Mouse (Mus musculus): ENCODE results near the gene Sfn. TPM values are rescaled to one million over a fixed set of nuclear protein-coding genes. Genes with fewer than 3 reads are reported as not detected.

Sfn gene
- polyA plus RNA-seq, 1 experiment from 2014 or later = 3.5 TPM

DNA sequence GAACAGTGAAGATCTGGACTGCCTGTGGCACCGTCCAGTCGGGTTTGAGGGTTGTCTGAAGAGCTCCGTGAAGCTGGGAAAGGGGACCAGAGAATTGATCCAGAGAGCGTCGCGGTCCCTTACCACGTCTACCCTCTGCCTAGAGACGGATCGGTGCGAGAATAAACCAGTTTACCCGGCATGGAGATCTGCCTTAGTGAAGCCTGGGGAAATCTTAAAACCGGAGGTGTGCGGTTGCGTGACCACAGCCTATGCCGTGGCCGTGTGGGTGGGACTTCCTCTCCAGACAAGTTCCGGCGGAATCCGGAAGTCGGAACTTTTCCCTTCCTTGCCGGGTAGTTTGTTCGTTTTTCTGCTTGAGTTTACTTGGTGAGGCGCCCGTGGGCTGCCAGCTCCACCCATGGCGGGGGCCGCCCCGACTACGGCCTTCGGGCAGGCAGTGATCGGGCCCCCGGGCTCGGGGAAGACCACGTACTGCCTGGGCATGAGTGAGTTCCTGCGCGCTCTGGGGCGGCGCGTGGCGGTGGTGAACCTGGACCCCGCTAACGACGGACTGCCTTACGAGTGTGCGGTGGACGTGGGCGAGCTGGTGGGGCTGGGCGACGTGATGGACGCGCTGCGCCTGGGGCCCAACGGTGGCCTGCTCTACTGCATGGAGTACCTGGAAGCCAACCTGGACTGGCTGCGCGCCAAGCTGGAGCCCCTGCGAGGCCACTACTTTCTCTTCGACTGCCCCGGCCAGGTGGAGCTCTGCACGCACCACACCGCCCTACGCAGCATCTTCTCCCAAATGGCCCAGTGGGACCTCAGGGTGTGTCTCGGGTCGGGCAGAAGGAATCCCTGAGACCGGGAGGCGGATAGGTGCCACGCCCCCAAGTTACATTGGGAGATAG, 17.7 kb downstream of the Sfn start, which contains the start of gene Gpn2:
Gpn2 (plus strand) TSS at position 304 of the 893 bp plus-strand sequence.
- H3K4me2 ChIP-seq = peak within 1 kb of the TSS; percentile 91
- peak within 1 kb of the TSS; percentile 85 for H3K9ac ChIP-seq (ENCODE audit: low read depth, low read length)
- peak within 1 kb of the TSS; percentile 90 for H3K4me3 ChIP-seq (ENCODE audit: low read depth, low read length)
- H3K4me1 ChIP-seq (replicated peaks; ENCODE audit: control insufficient read depth, insufficient read depth, low read length) = peaks cover 9% of the 10 kb centered on the region; the same call in 1 of the 2 replicates
- WGBS = under 1% methylated on average over 65 of the region's 65 CpGs
- DNase-seq (ENCODE audit: low spot score) (peak; percentile 84), ATAC-seq (replicated peaks; ENCODE audit: low FRiP score) (peak; percentile 89)
- H3K9me3 ChIP-seq (ENCODE audit: control insufficient read depth, low read length) = no peaks in the 10 kb centered on the region
- H3K36me3 ChIP-seq (ENCODE audit: control insufficient read depth, insufficient read depth, low read length) = peaks cover 26% of the 10 kb centered on the region
- peak within 1 kb of the TSS; percentile 80 for H3K27ac ChIP-seq (ENCODE audit: low read depth, low read length)
- H3K27me3 ChIP-seq (replicated peaks; ENCODE audit: control insufficient read depth, insufficient read depth, low read length) = no peaks in the 10 kb centered on the region

DNA sequence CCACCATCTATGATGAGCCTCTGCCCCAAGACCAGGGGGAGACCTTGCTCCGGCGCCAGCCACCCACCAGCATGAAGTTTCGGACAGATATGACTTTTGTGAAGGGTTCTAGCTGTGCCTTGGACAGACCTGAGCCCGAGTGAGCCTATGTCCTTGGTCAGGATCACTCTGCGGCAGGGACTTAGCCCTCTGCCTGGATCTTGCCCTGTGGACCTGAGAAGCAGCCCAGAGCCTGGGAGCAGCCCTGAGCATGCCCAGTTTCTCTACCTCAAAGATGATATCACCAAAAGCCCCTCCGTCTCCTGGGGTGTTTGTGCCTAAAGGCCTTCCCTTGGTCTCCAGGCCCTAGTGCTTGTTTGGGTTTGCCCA, 18.3 kb downstream of the Sfn start:
- peak overlapping the region; percentile 80 for H3K27ac ChIP-seq (ENCODE audit: low read depth, low read length)
- no peaks in the 10 kb centered on the region for H3K27me3 ChIP-seq (replicated peaks; ENCODE audit: control insufficient read depth, insufficient read depth, low read length)
- peak overlapping the region; percentile 85 for H3K9ac ChIP-seq (ENCODE audit: low read depth, low read length)
- DNase-seq (ENCODE audit: low spot score) = no peak
- H3K9me3 ChIP-seq (ENCODE audit: control insufficient read depth, low read length) = no peaks in the 10 kb centered on the region
- H3K4me2 ChIP-seq = peak overlapping the region; percentile 91
- peak; percentile 43 for ATAC-seq (replicated peaks; ENCODE audit: low FRiP score)
- H3K4me1 ChIP-seq (replicated peaks; ENCODE audit: control insufficient read depth, insufficient read depth, low read length) = peaks cover 9% of the 10 kb centered on the region; the same call in 1 of the 2 replicates
- WGBS = 50% methylated on average over 6 of the region's 6 CpGs
- peaks cover 30% of the 10 kb centered on the region for H3K36me3 ChIP-seq (ENCODE audit: control insufficient read depth, insufficient read depth, low read length)
- H3K4me3 ChIP-seq (ENCODE audit: low read depth, low read length) = peak overlapping the region; percentile 90

DNA sequence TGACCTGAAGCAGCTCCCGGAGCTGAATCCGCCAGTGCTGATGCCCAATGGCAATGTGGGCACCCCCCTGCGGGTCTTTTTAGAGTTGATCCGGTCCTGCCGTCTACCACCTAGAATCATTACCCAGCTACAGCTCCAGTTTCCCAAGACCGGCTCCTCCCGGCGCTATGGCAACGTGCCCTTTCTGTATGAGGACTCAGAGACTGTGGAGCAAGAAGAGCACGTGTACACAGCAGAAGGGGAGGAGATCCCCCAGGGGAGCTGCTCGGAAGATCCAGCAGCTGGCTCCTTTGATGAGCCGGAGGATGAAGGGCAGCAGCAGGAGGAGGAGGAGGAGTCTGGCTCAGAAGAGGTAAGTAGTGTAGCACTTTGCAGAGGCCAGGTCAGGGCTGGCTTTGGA, 24.0 kb downstream of the Sfn start:
- no peak overlapping the region for H3K4me3 ChIP-seq (ENCODE audit: low read depth, low read length)
- no peak overlapping the region for H3K9ac ChIP-seq (ENCODE audit: low read depth, low read length)
- ATAC-seq (replicated peaks; ENCODE audit: low FRiP score) (no peak), DNase-seq (ENCODE audit: low spot score) (no peak)
- peaks cover 2% of the 10 kb centered on the region; the same call in 1 of the 2 replicates for H3K4me1 ChIP-seq (replicated peaks; ENCODE audit: control insufficient read depth, insufficient read depth, low read length)
- no peak overlapping the region for H3K27ac ChIP-seq (ENCODE audit: low read depth, low read length)
- 82% methylated on average over 12 of the region's 12 CpGs for WGBS
- no peak overlapping the region for H3K4me2 ChIP-seq
- no peaks in the 10 kb centered on the region for H3K9me3 ChIP-seq (ENCODE audit: control insufficient read depth, low read length)
- H3K27me3 ChIP-seq (replicated peaks; ENCODE audit: control insufficient read depth, insufficient read depth, low read length) = no peaks in the 10 kb centered on the region
- peaks cover 17% of the 10 kb centered on the region for H3K36me3 ChIP-seq (ENCODE audit: control insufficient read depth, insufficient read depth, low read length)

DNA sequence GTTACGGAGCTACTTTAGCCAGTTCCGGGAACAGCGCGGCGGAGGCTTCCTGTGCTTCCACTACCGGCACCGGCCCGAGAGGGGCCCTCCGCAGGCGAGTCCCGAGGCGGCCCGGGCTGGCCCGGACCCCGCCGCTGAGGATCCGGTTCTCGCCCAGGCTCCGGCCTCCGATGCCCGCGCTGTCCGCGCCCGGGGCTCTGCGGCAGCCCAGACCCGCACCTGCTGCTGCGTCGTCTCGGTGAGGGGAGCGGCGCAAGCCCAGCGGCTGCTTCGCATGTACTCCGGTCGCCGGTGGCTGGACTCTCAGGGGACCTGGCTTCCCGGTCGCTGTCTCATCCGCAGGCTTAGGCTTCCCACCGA, 27.1 kb downstream of the Sfn start:
- H3K4me1 ChIP-seq (replicated peaks; ENCODE audit: control insufficient read depth, insufficient read depth, low read length) = peaks cover 2% of the 10 kb centered on the region; the same call in 1 of the 2 replicates
- no peaks in the 10 kb centered on the region for H3K27me3 ChIP-seq (replicated peaks; ENCODE audit: control insufficient read depth, insufficient read depth, low read length)
- no peak overlapping the region for H3K27ac ChIP-seq (ENCODE audit: low read depth, low read length)
- peak overlapping the region; percentile 81 for H3K9ac ChIP-seq (ENCODE audit: low read depth, low read length)
- peak overlapping the region; percentile 76 for H3K4me2 ChIP-seq
- H3K9me3 ChIP-seq (ENCODE audit: control insufficient read depth, low read length) = no peaks in the 10 kb centered on the region
- H3K4me3 ChIP-seq (ENCODE audit: low read depth, low read length) = peak overlapping the region; percentile 85
- H3K36me3 ChIP-seq (ENCODE audit: control insufficient read depth, insufficient read depth, low read length) = peaks cover 13% of the 10 kb centered on the region
- DNase-seq (ENCODE audit: low spot score) = no peak
- under 1% methylated on average over 41 of the region's 41 CpGs for WGBS
- ATAC-seq (replicated peaks; ENCODE audit: low FRiP score) = peak; percentile 37

DNA sequence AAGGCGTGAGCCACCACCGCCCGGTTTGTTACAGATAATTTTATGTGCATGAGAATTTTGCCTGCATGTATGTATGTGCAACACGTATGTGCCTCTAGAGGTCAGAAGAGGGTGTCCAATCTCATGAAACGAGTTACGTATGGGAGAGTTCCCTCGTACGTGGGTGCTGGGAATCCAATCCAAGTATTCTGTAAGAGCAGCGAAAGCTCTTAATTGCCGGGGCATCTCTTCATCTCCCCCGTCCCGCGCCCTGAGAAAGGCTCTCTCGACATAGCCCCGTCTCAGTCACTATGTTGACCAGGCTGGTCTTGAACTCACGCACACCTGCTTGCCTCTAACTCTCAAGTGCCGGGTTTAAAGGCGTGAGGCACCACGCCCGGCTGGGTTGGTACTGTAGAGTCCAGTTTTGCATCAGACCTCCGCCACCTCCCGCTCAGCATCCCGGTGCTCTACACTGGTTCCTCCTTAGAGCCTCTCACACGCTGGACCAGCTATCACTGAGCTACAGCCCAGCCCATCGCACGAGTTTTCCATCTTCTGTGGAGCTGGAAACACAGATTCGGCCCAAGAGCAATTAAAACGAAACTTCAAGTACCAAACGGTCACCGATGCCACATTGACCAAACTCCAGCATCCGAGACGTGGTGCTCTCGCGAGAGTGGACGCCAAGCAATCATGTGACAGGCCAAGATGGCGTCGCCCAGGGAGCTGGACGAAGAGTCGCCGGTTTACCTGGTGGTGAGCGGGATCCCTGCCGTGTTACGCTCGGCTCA, 27.7 kb downstream of the Sfn start, which contains the start of gene Gpatch3:
Gpatch3 (plus strand) TSS at position 676 of the 773 bp plus-strand sequence.
- no peaks in the 10 kb centered on the region for H3K9me3 ChIP-seq (ENCODE audit: control insufficient read depth, low read length)
- DNase-seq (ENCODE audit: low spot score) = peak; percentile 87
- H3K27ac ChIP-seq (ENCODE audit: low read depth, low read length) = peak within 1 kb of the TSS; percentile 63; the same call in 1 of the 2 replicates
- 5% methylated on average over 44 of the region's 44 CpGs for WGBS
- peaks cover 2% of the 10 kb centered on the region; the same call in 1 of the 2 replicates for H3K4me1 ChIP-seq (replicated peaks; ENCODE audit: control insufficient read depth, insufficient read depth, low read length)
- peak; percentile 84 for ATAC-seq (replicated peaks; ENCODE audit: low FRiP score)
- H3K9ac ChIP-seq (ENCODE audit: low read depth, low read length) = peak within 1 kb of the TSS; percentile 81
- peak within 1 kb of the TSS; percentile 85 for H3K4me3 ChIP-seq (ENCODE audit: low read depth, low read length)
- peaks cover 8% of the 10 kb centered on the region for H3K36me3 ChIP-seq (ENCODE audit: control insufficient read depth, insufficient read depth, low read length)
- H3K27me3 ChIP-seq (replicated peaks; ENCODE audit: control insufficient read depth, insufficient read depth, low read length) = no peaks in the 10 kb centered on the region
- peak within 1 kb of the TSS; percentile 76 for H3K4me2 ChIP-seq

DNA sequence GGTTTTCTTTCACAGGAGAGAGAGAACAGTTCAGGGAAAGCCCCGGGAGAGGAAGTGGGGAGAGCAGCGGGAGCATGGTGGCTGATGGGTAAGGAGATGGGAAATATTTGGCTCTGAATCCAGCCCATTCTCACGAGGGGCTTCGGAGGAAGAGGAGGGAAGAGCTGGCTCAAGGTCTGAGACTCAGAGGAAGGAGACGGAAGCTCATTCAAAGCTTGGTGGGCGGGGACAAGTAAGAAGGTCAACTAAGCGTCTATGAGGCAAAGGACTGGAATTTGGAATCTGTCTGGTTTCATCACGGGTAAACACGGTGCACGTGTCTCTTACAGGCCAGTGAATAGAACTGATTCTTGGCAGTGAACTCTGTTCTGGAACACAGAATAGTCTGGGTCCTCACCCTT, 31.9 kb downstream of the Sfn start:
- no peak overlapping the region; the same call in 1 of the 2 replicates for H3K4me2 ChIP-seq
- H3K4me1 ChIP-seq (replicated peaks; ENCODE audit: control insufficient read depth, insufficient read depth, low read length) = no peaks in the 10 kb centered on the region
- H3K27me3 ChIP-seq (replicated peaks; ENCODE audit: control insufficient read depth, insufficient read depth, low read length) = no peaks in the 10 kb centered on the region
- H3K9me3 ChIP-seq (ENCODE audit: control insufficient read depth, low read length) = no peaks in the 10 kb centered on the region
- H3K9ac ChIP-seq (ENCODE audit: low read depth, low read length) = no peak overlapping the region
- no peak overlapping the region for H3K4me3 ChIP-seq (ENCODE audit: low read depth, low read length)
- no peaks in the 10 kb centered on the region for H3K36me3 ChIP-seq (ENCODE audit: control insufficient read depth, insufficient read depth, low read length)
- 46% methylated on average over 10 of the region's 10 CpGs for WGBS
- no peak for DNase-seq (ENCODE audit: low spot score)
- ATAC-seq (replicated peaks; ENCODE audit: low FRiP score) = no peak
- no peak overlapping the region; the same call in 1 of the 2 replicates for H3K27ac ChIP-seq (ENCODE audit: low read depth, low read length)

DNA sequence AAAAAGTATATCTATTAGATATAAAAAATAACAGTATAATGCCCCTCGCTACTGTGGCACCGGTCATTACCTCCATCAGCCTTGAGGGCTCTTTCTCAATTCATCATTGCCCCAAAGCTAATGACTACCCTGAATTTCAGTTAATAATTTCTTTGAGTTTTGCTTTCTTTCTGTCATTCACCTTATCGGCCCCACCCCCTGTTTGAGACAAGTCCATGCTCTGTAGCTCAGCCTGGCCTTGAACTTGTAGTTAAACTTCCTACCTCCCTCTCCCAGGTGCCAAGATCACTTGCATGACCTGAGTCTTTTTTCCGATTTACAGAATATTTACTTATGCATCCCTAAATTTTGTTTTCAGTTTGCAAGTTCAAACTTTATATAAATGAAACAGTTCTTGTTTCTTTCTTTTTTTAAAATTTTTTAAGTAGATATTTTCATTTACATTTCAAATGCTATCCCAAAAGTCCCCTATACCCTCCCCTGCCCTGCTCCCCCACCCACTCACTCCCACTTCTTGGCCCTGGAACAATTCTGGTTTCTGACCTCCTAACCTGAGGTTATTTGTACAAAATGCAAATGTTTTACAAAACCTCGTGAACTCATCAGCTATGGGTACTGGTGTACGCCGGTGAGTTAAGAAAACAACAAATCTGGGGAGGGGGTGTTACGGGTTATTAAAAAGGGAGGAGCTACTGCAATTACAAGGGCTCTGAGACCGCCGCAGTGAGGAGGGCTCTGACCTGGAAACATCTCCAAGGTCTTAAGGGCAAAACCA, 32.5 kb downstream of the Sfn start:
- ATAC-seq (replicated peaks; ENCODE audit: low FRiP score) (no peak), DNase-seq (ENCODE audit: low spot score) (no peak)
- H3K36me3 ChIP-seq (ENCODE audit: control insufficient read depth, insufficient read depth, low read length) = no peaks in the 10 kb centered on the region
- 79% methylated on average over 10 of the region's 10 CpGs for WGBS
- H3K27ac ChIP-seq (ENCODE audit: low read depth, low read length) = no peak overlapping the region
- no peak overlapping the region; the same call in 1 of the 2 replicates for H3K4me2 ChIP-seq
- no peak overlapping the region for H3K4me3 ChIP-seq (ENCODE audit: low read depth, low read length)
- no peaks in the 10 kb centered on the region for H3K4me1 ChIP-seq (replicated peaks; ENCODE audit: control insufficient read depth, insufficient read depth, low read length)
- peaks cover 1% of the 10 kb centered on the region; the same call in 1 of the 2 replicates for H3K9me3 ChIP-seq (ENCODE audit: control insufficient read depth, low read length)
- no peak overlapping the region for H3K9ac ChIP-seq (ENCODE audit: low read depth, low read length)
- no peaks in the 10 kb centered on the region for H3K27me3 ChIP-seq (replicated peaks; ENCODE audit: control insufficient read depth, insufficient read depth, low read length)

DNA sequence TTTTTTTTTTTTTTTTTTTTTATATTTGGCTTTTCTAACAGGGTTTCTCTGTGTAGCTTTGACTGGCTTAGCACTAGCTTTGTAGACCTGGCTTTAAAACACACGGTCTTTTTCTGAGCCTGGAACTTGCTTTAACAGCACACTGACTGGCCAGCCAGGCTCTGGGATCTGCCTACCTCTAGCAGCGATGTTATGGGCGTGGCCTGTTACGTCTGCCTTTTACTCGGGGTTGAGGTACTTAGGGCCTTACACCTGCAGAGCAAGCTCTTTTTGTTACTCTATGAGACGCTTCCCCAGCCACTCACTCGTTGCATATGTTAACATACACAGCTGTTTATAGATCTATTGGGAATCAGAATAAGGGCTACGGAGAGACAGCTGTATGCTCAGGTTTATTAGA, 34.7 kb downstream of the Sfn start:
- H3K4me3 ChIP-seq (ENCODE audit: low read depth, low read length) = no peak overlapping the region
- ATAC-seq (replicated peaks; ENCODE audit: low FRiP score) (no peak), DNase-seq (ENCODE audit: low spot score) (no peak)
- no peaks in the 10 kb centered on the region for H3K36me3 ChIP-seq (ENCODE audit: control insufficient read depth, insufficient read depth, low read length)
- no peaks in the 10 kb centered on the region for H3K27me3 ChIP-seq (replicated peaks; ENCODE audit: control insufficient read depth, insufficient read depth, low read length)
- H3K4me2 ChIP-seq = no peak overlapping the region
- 31% methylated on average over 8 of the region's 8 CpGs for WGBS
- H3K4me1 ChIP-seq (replicated peaks; ENCODE audit: control insufficient read depth, insufficient read depth, low read length) = no peaks in the 10 kb centered on the region
- no peak overlapping the region for H3K27ac ChIP-seq (ENCODE audit: low read depth, low read length)
- no peak overlapping the region for H3K9ac ChIP-seq (ENCODE audit: low read depth, low read length)
- peaks cover 4% of the 10 kb centered on the region; the same call in 1 of the 2 replicates for H3K9me3 ChIP-seq (ENCODE audit: control insufficient read depth, low read length)
